Mouse (Mus musculus): ENCODE results near the gene Olfr1496. TPM values are rescaled to one million over a fixed set of nuclear protein-coding genes. Genes with fewer than 3 reads are reported as not detected.
"Not testable (repeated sequence)": the region's sequence is repeated elsewhere in the genome, so short reads cannot be mapped to it uniquely, and the experiment has no call there.

Olfr1496 gene
- polyA plus RNA-seq (2012; fragmentation: generic; extraction: Trizol) = not detected
- long read RNA-seq, experiment 1 = 0 reads
- long read RNA-seq, experiment 2 = 0 reads

DNA sequence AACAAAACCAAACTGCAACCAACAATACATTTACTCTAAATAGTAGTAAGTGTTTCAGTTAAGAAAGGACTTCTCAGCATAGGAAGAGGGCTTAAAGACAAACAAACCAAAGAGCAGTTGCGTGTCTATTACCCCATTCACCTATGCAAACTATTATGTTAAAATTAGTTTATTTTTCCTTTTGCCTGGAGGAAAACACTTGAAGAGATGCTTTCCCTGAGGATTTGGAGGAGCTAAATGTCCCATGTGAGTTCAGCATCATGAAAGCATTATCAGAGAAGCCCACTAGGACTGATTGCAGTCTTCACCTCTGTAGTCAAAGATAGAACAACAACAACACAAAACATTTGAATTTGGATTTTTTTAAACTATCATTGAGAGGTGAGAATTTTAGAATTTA lies at the start of gene Olfr1496:
TSS of gene Olfr1496 (plus strand) at position 301 of the 400 bp plus-strand sequence.
- Histone ChIP-seq H3ac (ENCODE audit: control insufficient read depth, insufficient read length, low read depth) (no peak within 1 kb of the TSS), H3K79me2 (ENCODE audit: control insufficient read depth, insufficient read depth) (no peaks in the 10 kb centered on the region), H3K27me3 (ENCODE audit: control insufficient read depth, insufficient read depth, insufficient read length) (no peaks in the 10 kb centered on the region), H3K4me3 (ENCODE audit: insufficient read depth, poor library complexity, severe bottlenecking) (no peak within 1 kb of the TSS), H3K36me3 (ENCODE audit: control insufficient read depth, insufficient read depth) (no peaks in the 10 kb centered on the region), H3K79me3 (ENCODE audit: low read depth) (no peaks in the 10 kb centered on the region)
- TF ChIP-seq FOSL1 (IDR thresholded peaks at IDR 0.05; ENCODE audit: insufficient read depth, low read length, poor library complexity, severe bottlenecking) (no peak), CEBPB (IDR thresholded peaks at IDR 0.05; ENCODE audit: low read depth) (no peak)

DNA sequence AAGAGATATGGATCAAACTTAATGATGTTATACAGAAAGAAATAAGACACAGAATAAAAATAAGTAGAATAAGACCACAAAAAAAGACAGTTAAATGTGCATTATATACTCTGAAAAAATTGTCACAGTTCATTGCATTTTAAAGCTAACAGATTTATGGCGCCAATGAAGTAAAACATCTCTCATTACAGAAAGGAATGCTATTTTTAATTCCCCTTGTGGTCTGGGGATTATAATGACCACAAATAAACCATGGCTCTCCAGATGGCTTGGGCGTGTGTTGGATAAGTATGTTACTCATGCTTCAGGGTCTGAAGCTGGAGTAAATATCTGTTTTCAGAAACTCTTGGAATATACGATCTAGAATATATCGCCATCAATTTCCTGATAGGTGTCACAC lies 38.2 kb upstream of the Olfr1496 start, which contains the start of gene Olfr1494:
TSS of gene Olfr1494 (plus strand) at position 301 of the 400 bp plus-strand sequence.
- H3K4me3 ChIP-seq (ENCODE audit: insufficient read depth, poor library complexity, severe bottlenecking) = no peak within 1 kb of the TSS
- H3ac ChIP-seq (ENCODE audit: control insufficient read depth, insufficient read length, low read depth) = no peak within 1 kb of the TSS
- no peaks in the 10 kb centered on the region for H3K27me3 ChIP-seq (ENCODE audit: control insufficient read depth, insufficient read depth, insufficient read length)
- no peaks in the 10 kb centered on the region for H3K79me3 ChIP-seq (ENCODE audit: low read depth)
- TF ChIP-seq MAX (IDR thresholded peaks at IDR 0.05) (no peak), MYOD1 (IDR thresholded peaks at IDR 0.05; ENCODE audit: control insufficient read depth, insufficient read length, low read depth) (no peak), MYOG (IDR thresholded peaks at IDR 0.05; ENCODE audit: control insufficient read depth, extremely low read depth, insufficient read length) (no peak), FOSL1 (IDR thresholded peaks at IDR 0.05; ENCODE audit: insufficient read depth, low read length, poor library complexity, severe bottlenecking) (no peak)
- no peaks in the 10 kb centered on the region for H3K79me2 ChIP-seq (ENCODE audit: control insufficient read depth, insufficient read depth)
- H3K36me3 ChIP-seq (ENCODE audit: control insufficient read depth, insufficient read depth) = no peaks in the 10 kb centered on the region

DNA sequence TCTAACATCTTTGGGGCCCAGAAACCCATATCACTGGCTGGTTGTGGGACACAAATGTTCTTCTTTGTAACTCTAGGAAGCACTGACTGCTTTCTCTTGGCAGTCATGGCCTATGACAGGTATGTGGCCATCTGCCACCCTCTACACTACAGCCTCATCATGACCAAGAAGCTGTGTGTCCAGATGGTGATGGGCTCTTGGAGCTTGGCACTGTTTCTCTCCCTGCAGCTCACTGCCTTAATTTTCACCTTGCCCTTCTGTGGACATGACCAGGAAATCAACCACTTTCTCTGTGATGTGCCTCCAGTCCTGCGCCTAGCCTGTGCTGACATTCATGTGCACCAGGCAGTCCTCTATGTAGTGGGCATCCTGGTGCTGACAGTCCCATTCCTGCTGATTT lies 28.3 kb upstream of the Olfr1496 start:
- no peaks in the 10 kb centered on the region for H3K36me3 ChIP-seq (ENCODE audit: control insufficient read depth, insufficient read depth)
- no peak for TF ChIP-seq MAX (IDR thresholded peaks at IDR 0.05)
- no peak for TF ChIP-seq CEBPB (IDR thresholded peaks at IDR 0.05; ENCODE audit: low read depth)
- no peak for TF ChIP-seq USF1 (IDR thresholded peaks at IDR 0.05; ENCODE audit: low read depth)
- TF ChIP-seq MYOD1 (IDR thresholded peaks at IDR 0.05; ENCODE audit: control insufficient read depth, insufficient read length, low read depth) = no peak
- TF ChIP-seq FOSL1 (IDR thresholded peaks at IDR 0.05; ENCODE audit: insufficient read depth, low read length, poor library complexity, severe bottlenecking) = no peak
- TF ChIP-seq MYOG (IDR thresholded peaks at IDR 0.05; ENCODE audit: control insufficient read depth, extremely low read depth, insufficient read length) = no peak
- no peak for TF ChIP-seq CTCF (IDR thresholded peaks at IDR 0.05; ENCODE audit: control insufficient read depth, insufficient read depth, insufficient read length)

DNA sequence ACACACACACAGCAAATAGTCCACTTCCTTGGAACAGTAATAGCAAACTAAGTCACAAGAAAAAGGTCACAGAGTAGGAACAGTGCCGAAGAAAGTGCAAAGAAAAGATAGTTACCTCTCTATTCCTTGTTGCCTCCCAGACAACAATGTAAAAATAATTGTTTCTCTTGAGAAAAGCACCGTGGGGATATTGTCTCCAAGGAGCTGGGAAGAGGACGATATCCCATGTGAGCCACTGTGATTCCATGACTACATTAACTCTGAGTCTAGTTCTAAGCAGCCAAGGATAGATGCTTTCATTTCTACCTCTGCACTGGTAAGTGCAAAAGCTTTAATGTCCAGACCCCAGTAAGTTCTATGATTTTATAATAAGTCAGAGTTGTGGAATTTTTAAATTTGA lies 13.4 kb upstream of the Olfr1496 start, which contains the start of gene Olfr1495:
TSS of gene Olfr1495 (plus strand) at position 301 of the 400 bp plus-strand sequence.
- Histone ChIP-seq H3ac (ENCODE audit: control insufficient read depth, insufficient read length, low read depth) (no peak within 1 kb of the TSS), H3K79me3 (ENCODE audit: low read depth) (no peaks in the 10 kb centered on the region), H3K27me3 (ENCODE audit: control insufficient read depth, insufficient read depth, insufficient read length) (no peaks in the 10 kb centered on the region), H3K79me2 (ENCODE audit: control insufficient read depth, insufficient read depth) (no peaks in the 10 kb centered on the region), H3K36me3 (ENCODE audit: control insufficient read depth, insufficient read depth) (no peaks in the 10 kb centered on the region), H3K4me3 (ENCODE audit: insufficient read depth, poor library complexity, severe bottlenecking) (no peak within 1 kb of the TSS)
- TF ChIP-seq CEBPB (IDR thresholded peaks at IDR 0.05; ENCODE audit: low read depth) (no peak), FOSL1 (IDR thresholded peaks at IDR 0.05; ENCODE audit: insufficient read depth, low read length, poor library complexity, severe bottlenecking) (no peak), MYOG (IDR thresholded peaks at IDR 0.05; ENCODE audit: control insufficient read depth, extremely low read depth, insufficient read length) (no peak), CTCF (IDR thresholded peaks at IDR 0.05; ENCODE audit: control insufficient read depth, insufficient read depth, insufficient read length) (no peak), MAX (IDR thresholded peaks at IDR 0.05) (no peak), USF1 (IDR thresholded peaks at IDR 0.05; ENCODE audit: low read depth) (no peak), MYOD1 (IDR thresholded peaks at IDR 0.05; ENCODE audit: control insufficient read depth, insufficient read length, low read depth) (no peak)

More for the DNA sequence above, 28.3 kb upstream of the Olfr1496 start:
- H3K4me3 ChIP-seq (ENCODE audit: insufficient read depth, poor library complexity, severe bottlenecking) = no peak overlapping the region
- no peaks in the 10 kb centered on the region for H3K79me2 ChIP-seq (ENCODE audit: control insufficient read depth, insufficient read depth)
- H3ac ChIP-seq (ENCODE audit: control insufficient read depth, insufficient read length, low read depth) = no peak overlapping the region
- no peaks in the 10 kb centered on the region for H3K79me3 ChIP-seq (ENCODE audit: low read depth)
- H3K27me3 ChIP-seq (ENCODE audit: control insufficient read depth, insufficient read depth, insufficient read length) = no peaks in the 10 kb centered on the region

DNA sequence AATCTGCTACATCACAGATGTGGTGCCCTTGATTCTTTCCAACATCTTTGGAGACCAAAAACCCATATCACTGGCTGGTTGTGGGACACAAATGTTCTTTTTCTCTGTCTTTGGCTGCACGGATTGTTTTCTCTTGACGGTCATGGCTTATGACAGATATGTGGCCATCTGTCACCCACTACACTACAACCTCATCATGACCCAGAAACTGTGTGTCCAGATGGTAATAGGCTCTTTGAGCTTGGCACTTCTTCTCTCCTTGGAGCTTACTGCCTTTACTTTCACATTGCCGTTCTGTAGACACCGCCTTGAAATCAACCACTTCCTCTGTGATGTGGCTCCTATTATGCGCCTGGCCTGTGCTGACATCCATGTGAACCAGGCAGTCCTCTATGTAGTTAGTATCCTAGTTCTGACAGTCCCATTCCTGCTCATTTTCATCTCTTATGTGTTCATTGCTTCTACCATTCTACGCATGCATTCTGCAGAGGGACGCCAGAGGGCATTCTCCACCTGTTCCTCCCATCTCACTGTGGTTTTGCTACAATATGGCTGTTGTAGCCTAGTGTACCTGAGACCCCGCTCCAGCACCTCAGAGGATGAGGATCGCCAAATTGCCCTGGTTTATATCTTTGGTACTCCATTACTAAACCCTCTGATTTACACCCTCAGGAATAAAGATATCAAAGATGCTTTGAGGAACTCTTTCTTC lies 9.0 kb upstream of the Olfr1496 start:
- H3K79me2 ChIP-seq (ENCODE audit: control insufficient read depth, insufficient read depth) = no peaks in the 10 kb centered on the region
- TF ChIP-seq USF1 (IDR thresholded peaks at IDR 0.05; ENCODE audit: low read depth) = no peak
- no peak overlapping the region for H3K4me3 ChIP-seq (ENCODE audit: insufficient read depth, poor library complexity, severe bottlenecking)
- no peaks in the 10 kb centered on the region for H3K36me3 ChIP-seq (ENCODE audit: control insufficient read depth, insufficient read depth)
- no peaks in the 10 kb centered on the region for H3K27me3 ChIP-seq (ENCODE audit: control insufficient read depth, insufficient read depth, insufficient read length)
- no peaks in the 10 kb centered on the region for H3K79me3 ChIP-seq (ENCODE audit: low read depth)
- no peak overlapping the region for H3ac ChIP-seq (ENCODE audit: control insufficient read depth, insufficient read length, low read depth)

DNA sequence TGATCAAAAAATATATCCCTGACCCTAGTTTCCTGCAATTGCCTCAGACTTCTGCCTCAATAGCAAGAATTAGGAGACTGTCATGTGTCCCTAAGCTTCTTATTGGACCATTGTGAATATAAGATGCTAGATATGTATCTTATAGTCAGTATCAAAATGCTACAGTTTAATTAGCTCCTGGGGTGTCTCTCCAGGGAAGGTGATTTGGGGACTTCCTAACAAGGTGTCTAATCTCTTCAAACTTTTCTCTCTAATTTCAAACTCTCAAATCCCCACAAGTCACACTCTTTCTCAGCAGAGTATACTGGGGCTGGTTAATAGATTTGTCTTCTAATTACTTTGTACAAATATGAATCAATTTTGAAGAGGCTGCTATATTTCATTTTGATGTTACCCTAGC lies 20.4 kb downstream of the Olfr1496 start, which contains the start of gene Olfr1497:
TSS of gene Olfr1497 (minus strand) at position 101 of the 400 bp plus-strand sequence.
- no peaks in the 10 kb centered on the region for H3K79me2 ChIP-seq (ENCODE audit: control insufficient read depth, insufficient read depth)
- H3K79me3 ChIP-seq (ENCODE audit: low read depth) = no peaks in the 10 kb centered on the region
- no peak for TF ChIP-seq MYOD1 (IDR thresholded peaks at IDR 0.05; ENCODE audit: control insufficient read depth, insufficient read length, low read depth)
- TF ChIP-seq CEBPB (IDR thresholded peaks at IDR 0.05; ENCODE audit: low read depth) = no peak
- TF ChIP-seq MYOG (IDR thresholded peaks at IDR 0.05; ENCODE audit: control insufficient read depth, extremely low read depth, insufficient read length) = no peak
- no peak for TF ChIP-seq MAX (IDR thresholded peaks at IDR 0.05)
- TF ChIP-seq CTCF (IDR thresholded peaks at IDR 0.05; ENCODE audit: control insufficient read depth, insufficient read depth, insufficient read length) = no peak
- TF ChIP-seq USF1 (IDR thresholded peaks at IDR 0.05; ENCODE audit: low read depth) = no peak
- no peak for TF ChIP-seq FOSL1 (IDR thresholded peaks at IDR 0.05; ENCODE audit: insufficient read depth, low read length, poor library complexity, severe bottlenecking)
- H3ac ChIP-seq (ENCODE audit: control insufficient read depth, insufficient read length, low read depth) = no peak within 1 kb of the TSS
- H3K27me3 ChIP-seq (ENCODE audit: control insufficient read depth, insufficient read depth, insufficient read length) = no peaks in the 10 kb centered on the region
- no peaks in the 10 kb centered on the region for H3K36me3 ChIP-seq (ENCODE audit: control insufficient read depth, insufficient read depth)
- no peak within 1 kb of the TSS for H3K4me3 ChIP-seq (ENCODE audit: insufficient read depth, poor library complexity, severe bottlenecking)

DNA sequence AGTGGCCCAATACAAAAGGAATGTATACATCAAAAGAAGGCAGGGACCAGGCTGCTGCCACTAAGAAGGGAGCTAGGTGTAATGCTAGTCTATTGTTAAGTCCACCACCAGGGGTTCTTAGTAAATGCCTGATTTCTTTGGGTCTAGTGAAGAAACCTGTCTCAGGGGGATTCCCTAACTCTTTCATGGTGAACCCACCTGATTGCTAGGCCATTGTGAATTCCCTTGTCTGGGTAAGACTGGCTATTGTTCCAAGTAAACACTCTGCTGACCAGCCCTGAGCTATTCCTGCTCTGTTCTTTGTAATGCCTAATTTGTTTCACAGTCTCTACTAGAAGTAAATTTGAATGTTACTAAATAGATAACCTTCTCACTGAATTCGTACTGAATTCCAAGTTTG lies 27.8 kb downstream of the Olfr1496 start:
- H3K27me3 ChIP-seq (ENCODE audit: control insufficient read depth, insufficient read depth, insufficient read length); H3K79me2 ChIP-seq (ENCODE audit: control insufficient read depth, insufficient read depth); H3K79me3 ChIP-seq (ENCODE audit: low read depth); H3K4me3 ChIP-seq (ENCODE audit: insufficient read depth, poor library complexity, severe bottlenecking); H3K36me3 ChIP-seq (ENCODE audit: control insufficient read depth, insufficient read depth); H3ac ChIP-seq (ENCODE audit: control insufficient read depth, insufficient read length, low read depth): not testable (repeated sequence)
